Mouse (Mus musculus): ENCODE measurements around the gene Nme4. TPM values are rescaled to one million over a fixed set of nuclear protein-coding genes. Genes with fewer than 3 reads are reported as not detected.
A peak's percentile ranks its signal among the peaks of the same experiment; 100 is the strongest.

Gene Nme4
- total and polyA plus RNA-seq, 2 experiments from 2014 or later, result 26.5 to 60.6 TPM

GRCm38 (mm10) chr17:26112751-26113150 lies 17.3 kb upstream of the Nme4 start:
- TF ChIP-seq CTCF (IDR thresholded peaks at IDR 0.05; ENCODE audit: low read depth) (no peak), EP300 (IDR thresholded peaks at IDR 0.05; ENCODE audit: low read depth) (no peak)
- DNase-seq (ENCODE audit: low spot score) (no peak), ATAC-seq (ENCODE audit: insufficient read depth, low read depth) (no peak)
- H3K4me2 ChIP-seq (ENCODE audit: low read depth, low read length), result peak overlapping the region; percentile 94
- H3K9ac ChIP-seq (replicated peaks; ENCODE audit: low read depth, low read length), result no peak overlapping the region
- no peaks in the 10 kb centered on the region for H3K36me3 ChIP-seq (replicated peaks; ENCODE audit: control insufficient read depth, insufficient read depth, low read length)
- 0 out of 2 replicates have a peak, but pooled peaks cover 7% of the 10 kb centered on the region for H3K4me1 ChIP-seq (ENCODE audit: control insufficient read depth, insufficient read depth)
- WGBS, result 20% methylated on average over 14 of the region's 14 CpGs
- H3K27ac ChIP-seq (ENCODE audit: low read depth), result no peak overlapping the region
- H3K9me3 ChIP-seq (replicated peaks; ENCODE audit: control insufficient read depth, low read length), result no peaks in the 10 kb centered on the region
- peaks cover 77% of the 10 kb centered on the region for H3K27me3 ChIP-seq (ENCODE audit: control insufficient read depth, insufficient read depth, low read length)
- H3K4me3 ChIP-seq (ENCODE audit: low read depth, low read length), result peak overlapping the region; percentile 54

GRCm38 (mm10) chr17:26111722-26112121 lies 16.3 kb upstream of the Nme4 start:
- ATAC-seq (ENCODE audit: insufficient read depth, low read depth) (no peak), DNase-seq (ENCODE audit: low spot score) (no peak)
- 41% methylated on average over 4 of the region's 4 CpGs for WGBS
- peaks cover 68% of the 10 kb centered on the region for H3K27me3 ChIP-seq (ENCODE audit: control insufficient read depth, insufficient read depth, low read length)
- H3K36me3 ChIP-seq (replicated peaks; ENCODE audit: control insufficient read depth, insufficient read depth, low read length), result no peaks in the 10 kb centered on the region
- TF ChIP-seq CTCF (IDR thresholded peaks at IDR 0.05; ENCODE audit: low read depth) (no peak), EP300 (IDR thresholded peaks at IDR 0.05; ENCODE audit: low read depth) (no peak)
- H3K4me3 ChIP-seq (ENCODE audit: low read depth, low read length), result no peak overlapping the region
- no peak overlapping the region for H3K9ac ChIP-seq (replicated peaks; ENCODE audit: low read depth, low read length)
- 0 out of 2 replicates have a peak, but pooled peaks cover 7% of the 10 kb centered on the region for H3K4me1 ChIP-seq (ENCODE audit: control insufficient read depth, insufficient read depth)
- H3K9me3 ChIP-seq (replicated peaks; ENCODE audit: control insufficient read depth, low read length), result no peaks in the 10 kb centered on the region
- no peak overlapping the region for H3K4me2 ChIP-seq (ENCODE audit: low read depth, low read length)
- no peak overlapping the region for H3K27ac ChIP-seq (ENCODE audit: low read depth)

GRCm38 (mm10) chr17:26111024-26111423 lies 15.6 kb upstream of the Nme4 start:
- H3K36me3 ChIP-seq (replicated peaks; ENCODE audit: control insufficient read depth, insufficient read depth, low read length), result no peaks in the 10 kb centered on the region
- ATAC-seq (ENCODE audit: insufficient read depth, low read depth), result no peak
- 0 out of 2 replicates have a peak, but pooled peaks cover 7% of the 10 kb centered on the region for H3K4me1 ChIP-seq (ENCODE audit: control insufficient read depth, insufficient read depth)
- H3K9me3 ChIP-seq (replicated peaks; ENCODE audit: control insufficient read depth, low read length), result no peaks in the 10 kb centered on the region
- no peak for DNase-seq (ENCODE audit: low spot score)
- peaks cover 61% of the 10 kb centered on the region for H3K27me3 ChIP-seq (ENCODE audit: control insufficient read depth, insufficient read depth, low read length)
- TF ChIP-seq EP300 (IDR thresholded peaks at IDR 0.05; ENCODE audit: low read depth) (no peak), CTCF (IDR thresholded peaks at IDR 0.05; ENCODE audit: low read depth) (no peak)
- no peak overlapping the region for H3K9ac ChIP-seq (replicated peaks; ENCODE audit: low read depth, low read length)
- H3K27ac ChIP-seq (ENCODE audit: low read depth), result no peak overlapping the region
- 7% methylated on average over 4 of the region's 4 CpGs for WGBS
- H3K4me2 ChIP-seq (ENCODE audit: low read depth, low read length), result no peak overlapping the region
- no peak overlapping the region for H3K4me3 ChIP-seq (ENCODE audit: low read depth, low read length)

- Histone ChIP-seq H3K4me2 (ENCODE audit: low read depth, low read length) (no peak overlapping the region), H3K4me1 (ENCODE audit: control insufficient read depth, insufficient read depth) (0 out of 2 replicates have a peak, but pooled peaks cover 7% of the 10 kb centered on the region), H3K36me3 (replicated peaks; ENCODE audit: control insufficient read depth, insufficient read depth, low read length) (no peaks in the 10 kb centered on the region), H3K9ac (replicated peaks; ENCODE audit: low read depth, low read length) (no peak overlapping the region), H3K27me3 (ENCODE audit: control insufficient read depth, insufficient read depth, low read length) (peaks cover 53% of the 10 kb centered on the region), H3K9me3 (replicated peaks; ENCODE audit: control insufficient read depth, low read length) (no peaks in the 10 kb centered on the region), H3K27ac (ENCODE audit: low read depth) (no peak overlapping the region), H3K4me3 (ENCODE audit: low read depth, low read length) (no peak overlapping the region)
- DNase-seq (ENCODE audit: low spot score), result no peak
- ATAC-seq (ENCODE audit: insufficient read depth, low read depth), result no peak
- TF ChIP-seq EP300 (IDR thresholded peaks at IDR 0.05; ENCODE audit: low read depth) (no peak), CTCF (IDR thresholded peaks at IDR 0.05; ENCODE audit: low read depth) (no peak)
- 36% methylated on average over 4 of the region's 4 CpGs for WGBS
Measured at GRCm38 (mm10) chr17:26110156-26110555, 14.8 kb upstream of the Nme4 start.

- ATAC-seq (ENCODE audit: insufficient read depth, low read depth), result no peak
- Histone ChIP-seq H3K4me3 (ENCODE audit: low read depth, low read length) (no peak overlapping the region), H3K9ac (replicated peaks; ENCODE audit: low read depth, low read length) (no peak overlapping the region), H3K27ac (ENCODE audit: low read depth) (no peak overlapping the region), H3K4me2 (ENCODE audit: low read depth, low read length) (no peak overlapping the region), H3K9me3 (replicated peaks; ENCODE audit: control insufficient read depth, low read length) (no peaks in the 10 kb centered on the region), H3K4me1 (ENCODE audit: control insufficient read depth, insufficient read depth) (no peaks in the 10 kb centered on the region), H3K27me3 (ENCODE audit: control insufficient read depth, insufficient read depth, low read length) (peaks cover 9% of the 10 kb centered on the region), H3K36me3 (replicated peaks; ENCODE audit: control insufficient read depth, insufficient read depth, low read length) (no peaks in the 10 kb centered on the region)
- TF ChIP-seq EP300 (IDR thresholded peaks at IDR 0.05; ENCODE audit: low read depth) (no peak), CTCF (IDR thresholded peaks at IDR 0.05; ENCODE audit: low read depth) (no peak)
- 43% methylated on average over 4 of the region's 4 CpGs for WGBS
- no peak for DNase-seq (ENCODE audit: low spot score)
Measured at GRCm38 (mm10) chr17:26105619-26106018, 10.2 kb upstream of the Nme4 start.

GRCm38 (mm10) chr17:26101478-26101877 lies 6.1 kb upstream of the Nme4 start:
- Histone ChIP-seq H3K9me3 (replicated peaks; ENCODE audit: control insufficient read depth, low read length) (no peaks in the 10 kb centered on the region), H3K9ac (replicated peaks; ENCODE audit: low read depth, low read length) (no peak overlapping the region), H3K36me3 (replicated peaks; ENCODE audit: control insufficient read depth, insufficient read depth, low read length) (no peaks in the 10 kb centered on the region), H3K4me3 (ENCODE audit: low read depth, low read length) (no peak overlapping the region), H3K27ac (ENCODE audit: low read depth) (no peak overlapping the region), H3K4me2 (ENCODE audit: low read depth, low read length) (no peak overlapping the region), H3K27me3 (ENCODE audit: control insufficient read depth, insufficient read depth, low read length) (no peaks in the 10 kb centered on the region), H3K4me1 (ENCODE audit: control insufficient read depth, insufficient read depth) (no peaks in the 10 kb centered on the region)
- no peak for ATAC-seq (ENCODE audit: insufficient read depth, low read depth)
- TF ChIP-seq CTCF (IDR thresholded peaks at IDR 0.05; ENCODE audit: low read depth) (no peak), EP300 (IDR thresholded peaks at IDR 0.05; ENCODE audit: low read depth) (no peak)
- 36% methylated on average over 4 of the region's 4 CpGs for WGBS
- no peak for DNase-seq (ENCODE audit: low spot score)
